Mouse (Mus musculus): Measurements from ENCODE around the gene Arhgef19. TPM values are rescaled to one million over a fixed set of nuclear protein-coding genes. Genes with fewer than 3 reads are reported as not detected.

The Arhgef19 gene
- polyA plus RNA-seq, 1 experiment from 2014 or later = 6.6 TPM

DNA sequence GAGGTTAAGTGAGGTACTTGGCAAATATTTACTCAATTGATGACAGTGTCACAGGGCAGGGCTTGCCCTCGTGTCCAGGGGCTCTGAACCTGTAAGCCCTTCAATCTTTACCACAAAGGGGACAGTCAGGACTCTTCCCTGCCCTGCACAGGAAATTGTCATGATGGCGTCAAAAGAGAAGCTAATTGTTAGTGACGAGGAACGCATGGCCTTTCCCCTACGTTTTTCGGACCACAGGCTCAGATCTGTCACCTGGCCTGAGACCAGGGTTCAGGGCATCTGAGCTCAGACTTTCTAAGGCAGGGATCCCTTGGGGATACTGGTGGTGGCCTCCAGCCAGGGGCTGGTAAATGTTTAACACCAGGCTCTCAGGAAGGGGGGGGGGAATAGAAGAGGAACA lies 41.9 kb downstream of the Arhgef19 start:
- Histone ChIP-seq H3K4me2 (replicated peaks; ENCODE audit: low read depth) (no peak overlapping the region), H3K36me3 (ENCODE audit: control insufficient read depth, insufficient read depth, low read length) (no peaks in the 10 kb centered on the region), H3K9ac (ENCODE audit: low read length) (no peak overlapping the region), H3K4me1 (replicated peaks; ENCODE audit: control insufficient read depth, insufficient read depth) (peaks cover 8% of the 10 kb centered on the region), H3K9me3 (ENCODE audit: control insufficient read depth, low read length) (no peaks in the 10 kb centered on the region), H3K4me3 (ENCODE audit: low read depth, low read length) (no peak overlapping the region), H3K27me3 (ENCODE audit: control insufficient read depth, insufficient read depth, low read length) (no peaks in the 10 kb centered on the region), H3K27ac (replicated peaks) (no peak overlapping the region)
- no peak for TF ChIP-seq CTCF (IDR thresholded peaks at IDR 0.05; ENCODE audit: low read depth)
- no peak for TF ChIP-seq EP300 (optimal IDR thresholded peaks at IDR 0.05)
- DNase-seq (ENCODE audit: low spot score) = peak; percentile 69
- ATAC-seq (ENCODE audit: low FRiP score, low TSS enrichment) = no peak
- 24% methylated on average over 6 of the region's 6 CpGs for WGBS

DNA sequence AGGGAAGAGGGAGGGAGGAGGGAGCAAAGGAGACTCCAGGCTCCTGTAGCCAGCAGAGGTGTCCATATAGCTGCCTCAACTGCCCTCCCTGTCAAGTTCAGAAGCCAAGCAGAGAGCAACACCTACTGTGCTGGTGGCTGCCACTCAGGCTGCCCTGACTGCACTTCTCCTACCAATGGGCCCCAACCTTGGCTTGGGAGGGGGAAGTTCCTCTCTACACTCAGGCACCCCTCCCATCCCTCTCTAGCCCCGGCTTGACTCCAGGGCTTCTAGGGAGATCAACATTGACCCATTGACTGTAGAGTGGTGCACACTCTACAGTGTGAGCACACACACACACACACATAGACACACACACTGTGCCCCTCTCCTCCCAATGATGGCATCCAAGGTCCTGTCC lies 42.3 kb downstream of the Arhgef19 start:
- Histone ChIP-seq H3K4me2 (replicated peaks; ENCODE audit: low read depth) (no peak overlapping the region), H3K27me3 (ENCODE audit: control insufficient read depth, insufficient read depth, low read length) (no peaks in the 10 kb centered on the region), H3K9ac (ENCODE audit: low read length) (no peak overlapping the region), H3K27ac (replicated peaks) (no peak overlapping the region), H3K4me1 (replicated peaks; ENCODE audit: control insufficient read depth, insufficient read depth) (peaks cover 8% of the 10 kb centered on the region), H3K36me3 (ENCODE audit: control insufficient read depth, insufficient read depth, low read length) (no peaks in the 10 kb centered on the region), H3K9me3 (ENCODE audit: control insufficient read depth, low read length) (no peaks in the 10 kb centered on the region), H3K4me3 (ENCODE audit: low read depth, low read length) (no peak overlapping the region)
- no peak for ATAC-seq (ENCODE audit: low FRiP score, low TSS enrichment)
- DNase-seq (ENCODE audit: low spot score) = no peak
- TF ChIP-seq EP300 (optimal IDR thresholded peaks at IDR 0.05) = no peak
- TF ChIP-seq CTCF (IDR thresholded peaks at IDR 0.05; ENCODE audit: low read depth) = no peak
- 38% methylated on average over 1 of the region's 1 CpGs for WGBS

DNA sequence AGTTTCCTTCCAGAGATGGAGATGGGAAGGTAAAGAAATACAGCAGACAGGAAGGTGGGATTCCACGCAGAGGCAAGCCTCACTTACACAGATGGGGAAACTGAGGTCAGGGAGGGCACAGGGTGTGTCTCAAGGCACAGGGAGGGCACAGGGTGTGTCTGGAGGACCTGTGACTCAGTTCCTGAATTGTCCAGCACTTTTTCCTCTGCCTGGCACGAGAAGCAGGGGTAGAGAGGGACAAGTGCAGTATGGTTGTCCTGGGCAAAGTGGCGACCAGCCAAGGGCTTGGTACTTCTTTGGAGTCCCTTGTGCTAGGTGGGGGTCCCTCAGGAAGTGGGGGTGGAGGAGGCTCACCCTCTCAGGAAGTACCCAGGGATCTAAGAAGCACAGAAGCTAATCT lies 42.8 kb downstream of the Arhgef19 start:
- Histone ChIP-seq H3K4me2 (replicated peaks; ENCODE audit: low read depth) (no peak overlapping the region), H3K27me3 (ENCODE audit: control insufficient read depth, insufficient read depth, low read length) (no peaks in the 10 kb centered on the region), H3K27ac (replicated peaks) (no peak overlapping the region), H3K4me1 (replicated peaks; ENCODE audit: control insufficient read depth, insufficient read depth) (peaks cover 8% of the 10 kb centered on the region), H3K9ac (ENCODE audit: low read length) (0 out of 2 replicates have a peak overlapping the region, but pooled peaks have one; percentile 13), H3K36me3 (ENCODE audit: control insufficient read depth, insufficient read depth, low read length) (no peaks in the 10 kb centered on the region), H3K4me3 (ENCODE audit: low read depth, low read length) (no peak overlapping the region), H3K9me3 (ENCODE audit: control insufficient read depth, low read length) (no peaks in the 10 kb centered on the region)
- no peak for TF ChIP-seq CTCF (IDR thresholded peaks at IDR 0.05; ENCODE audit: low read depth)
- no peak for TF ChIP-seq EP300 (optimal IDR thresholded peaks at IDR 0.05)
- no peak for DNase-seq (ENCODE audit: low spot score)
- WGBS = 47% methylated on average over 3 of the region's 3 CpGs
- no peak for ATAC-seq (ENCODE audit: low FRiP score, low TSS enrichment)

DNA sequence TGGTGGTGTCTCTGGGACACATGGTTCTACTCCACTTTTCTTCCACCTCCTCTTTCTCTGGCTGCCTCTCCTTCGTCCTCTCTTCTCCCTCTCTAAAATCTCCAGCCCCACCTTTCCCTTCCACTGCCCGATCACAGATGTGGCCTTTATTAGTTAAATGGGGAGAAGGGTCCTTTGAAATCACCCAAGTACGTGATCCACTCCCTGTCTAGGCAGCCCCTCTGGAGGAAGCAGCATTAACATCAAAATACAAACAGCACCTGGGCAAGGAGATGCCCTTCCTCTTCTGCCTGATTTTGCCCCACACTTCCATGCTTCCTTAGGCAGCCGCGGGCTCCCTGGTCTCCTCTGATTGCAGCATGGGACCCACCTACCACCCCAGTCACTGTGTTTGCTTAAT lies 43.3 kb downstream of the Arhgef19 start:
- WGBS = 68% methylated on average over 5 of the region's 5 CpGs
- H3K9ac ChIP-seq (ENCODE audit: low read length) = no peak overlapping the region
- H3K27ac ChIP-seq (replicated peaks) = no peak overlapping the region
- no peaks in the 10 kb centered on the region for H3K9me3 ChIP-seq (ENCODE audit: control insufficient read depth, low read length)
- ATAC-seq (ENCODE audit: low FRiP score, low TSS enrichment) (no peak), DNase-seq (ENCODE audit: low spot score) (no peak)
- H3K36me3 ChIP-seq (ENCODE audit: control insufficient read depth, insufficient read depth, low read length) = no peaks in the 10 kb centered on the region
- H3K4me1 ChIP-seq (replicated peaks; ENCODE audit: control insufficient read depth, insufficient read depth) = peaks cover 12% of the 10 kb centered on the region
- no peak for TF ChIP-seq CTCF (IDR thresholded peaks at IDR 0.05; ENCODE audit: low read depth)
- TF ChIP-seq EP300 (optimal IDR thresholded peaks at IDR 0.05) = no peak
- H3K4me3 ChIP-seq (ENCODE audit: low read depth, low read length) = no peak overlapping the region
- no peaks in the 10 kb centered on the region for H3K27me3 ChIP-seq (ENCODE audit: control insufficient read depth, insufficient read depth, low read length)
- no peak overlapping the region for H3K4me2 ChIP-seq (replicated peaks; ENCODE audit: low read depth)

DNA sequence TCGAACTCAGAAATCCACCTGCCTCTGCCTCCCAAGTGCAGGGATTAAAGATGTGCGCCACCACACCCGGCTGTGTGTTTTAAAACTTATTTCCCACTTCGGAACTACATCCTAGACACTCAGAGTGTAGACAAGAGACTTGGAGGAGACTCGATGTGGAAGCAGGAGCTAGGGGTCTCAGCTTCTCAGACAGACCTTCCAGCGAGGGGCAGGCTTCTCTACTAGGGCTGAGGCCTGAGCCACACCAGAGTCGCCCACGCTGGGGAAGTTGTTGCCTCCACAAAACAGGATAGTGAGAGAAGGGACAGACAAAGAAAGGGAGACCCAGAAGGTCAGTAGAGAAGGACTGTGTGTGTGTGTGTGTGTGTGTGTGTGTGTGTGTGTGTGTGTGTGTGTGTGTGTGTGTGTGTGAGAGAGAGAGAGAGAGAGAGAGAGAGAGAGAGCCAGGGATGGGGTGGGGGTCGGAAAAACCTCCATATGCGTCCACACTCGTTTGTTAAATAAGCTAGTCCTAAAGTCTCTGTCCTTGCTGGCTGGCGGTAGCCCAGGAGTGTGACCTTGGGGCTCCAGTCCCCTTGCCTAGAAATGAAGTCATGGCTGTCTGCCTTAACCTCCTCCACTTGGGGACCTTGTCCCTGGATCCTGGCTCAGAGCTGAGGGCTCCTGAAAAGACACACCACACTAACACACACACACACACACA lies 44.0 kb downstream of the Arhgef19 start:
- no peak overlapping the region for H3K4me2 ChIP-seq (replicated peaks; ENCODE audit: low read depth)
- WGBS = 72% methylated on average over 11 of the region's 12 CpGs
- no peaks in the 10 kb centered on the region for H3K9me3 ChIP-seq (ENCODE audit: control insufficient read depth, low read length)
- no peak for DNase-seq (ENCODE audit: low spot score)
- no peaks in the 10 kb centered on the region for H3K36me3 ChIP-seq (ENCODE audit: control insufficient read depth, insufficient read depth, low read length)
- no peak for TF ChIP-seq EP300 (optimal IDR thresholded peaks at IDR 0.05)
- no peak for TF ChIP-seq CTCF (IDR thresholded peaks at IDR 0.05; ENCODE audit: low read depth)
- H3K4me1 ChIP-seq (replicated peaks; ENCODE audit: control insufficient read depth, insufficient read depth) = peaks cover 10% of the 10 kb centered on the region
- H3K4me3 ChIP-seq (ENCODE audit: low read depth, low read length) = no peak overlapping the region
- no peak overlapping the region for H3K27ac ChIP-seq (replicated peaks)
- no peaks in the 10 kb centered on the region for H3K27me3 ChIP-seq (ENCODE audit: control insufficient read depth, insufficient read depth, low read length)
- no peak overlapping the region for H3K9ac ChIP-seq (ENCODE audit: low read length)
- no peak for ATAC-seq (ENCODE audit: low FRiP score, low TSS enrichment)

DNA sequence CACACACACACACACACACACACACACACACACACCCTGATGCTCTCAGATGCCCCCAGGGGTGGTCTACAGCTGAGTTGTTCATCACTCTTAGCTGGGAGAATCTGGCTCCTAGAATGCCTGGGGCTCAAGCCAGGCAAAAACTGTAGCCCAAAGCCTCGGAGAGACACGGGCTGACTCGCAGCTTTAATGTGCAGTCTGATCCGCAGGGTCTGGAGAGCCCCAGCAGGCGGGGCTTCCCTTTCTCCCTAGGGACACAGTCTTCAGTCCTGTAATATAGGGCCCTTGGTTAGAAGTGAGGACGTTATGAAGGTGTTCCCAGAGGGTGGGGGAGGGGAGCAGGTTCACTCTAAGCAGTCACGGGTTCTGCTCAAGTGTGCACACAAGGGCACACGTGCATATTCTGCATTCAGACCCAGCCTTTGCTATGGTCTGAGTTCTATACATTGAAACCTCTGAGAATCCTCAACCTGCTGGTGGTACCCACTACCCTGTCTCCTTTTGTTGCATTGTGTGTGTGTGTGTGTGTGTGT lies 44.6 kb downstream of the Arhgef19 start:
- Histone ChIP-seq H3K9ac (ENCODE audit: low read length) (no peak overlapping the region), H3K27ac (replicated peaks) (no peak overlapping the region), H3K4me1 (replicated peaks; ENCODE audit: control insufficient read depth, insufficient read depth) (0 out of 2 replicates have a peak, but pooled peaks cover 6% of the 10 kb centered on the region), H3K36me3 (ENCODE audit: control insufficient read depth, insufficient read depth, low read length) (no peaks in the 10 kb centered on the region), H3K4me2 (replicated peaks; ENCODE audit: low read depth) (no peak overlapping the region), H3K27me3 (ENCODE audit: control insufficient read depth, insufficient read depth, low read length) (no peaks in the 10 kb centered on the region), H3K4me3 (ENCODE audit: low read depth, low read length) (no peak overlapping the region), H3K9me3 (ENCODE audit: control insufficient read depth, low read length) (no peaks in the 10 kb centered on the region)
- DNase-seq (ENCODE audit: low spot score) (no peak), ATAC-seq (ENCODE audit: low FRiP score, low TSS enrichment) (no peak)
- WGBS = 36% methylated on average over 8 of the region's 8 CpGs
- TF ChIP-seq EP300 (optimal IDR thresholded peaks at IDR 0.05) (no peak), CTCF (IDR thresholded peaks at IDR 0.05; ENCODE audit: low read depth) (no peak)
